In the genomic region with DNA sequence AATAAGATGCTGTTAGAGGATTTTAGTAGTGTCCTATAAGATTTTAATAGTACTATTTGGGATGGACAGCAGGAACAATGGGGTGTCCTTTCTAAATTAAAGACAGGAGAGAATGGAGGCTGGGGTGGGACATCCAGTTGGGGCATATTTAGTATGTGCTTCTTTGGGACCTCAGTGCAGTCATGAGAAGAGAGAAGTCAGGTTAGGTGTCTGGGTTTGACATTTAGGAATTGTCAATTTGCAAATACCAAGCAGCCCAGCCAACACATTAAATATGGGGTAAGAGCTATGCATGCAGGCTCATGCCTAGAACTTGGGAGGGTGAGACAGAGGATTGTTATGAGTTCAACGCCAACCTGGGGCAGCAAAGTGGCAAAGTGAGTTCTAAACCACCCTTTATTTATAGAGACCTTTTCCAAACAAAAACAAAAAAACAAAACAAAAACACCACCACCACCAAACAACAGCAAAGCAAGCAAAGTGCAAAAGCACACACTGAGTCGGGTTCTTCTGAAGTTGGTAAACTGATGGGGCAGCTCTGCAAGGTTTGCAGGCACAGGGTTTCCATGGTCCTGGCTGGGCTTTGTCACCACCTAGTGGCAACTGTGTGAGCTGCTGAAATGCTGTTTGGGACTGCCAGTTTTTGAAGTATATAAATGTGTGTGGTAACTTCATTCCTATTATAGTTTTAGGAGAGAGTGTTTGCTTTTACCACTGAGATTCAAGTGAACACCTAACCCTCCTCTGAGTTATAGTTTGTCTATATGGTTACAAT, we compare ENCODE assay signal across 7 mouse cellular contexts. TPM values are rescaled to one million over a fixed set of nuclear protein-coding genes. Genes with fewer than 3 reads are reported as not detected.
DNase-seq lines count a peak whose midpoint lies in the region; TF ChIP-seq lines count a peak whose summit lies in the region.

No protein-coding gene starts in this region.

- intact Hi-C loops in heart, postnatal 14 days (cut with DNase I): loop anchor here (1.0 to 5.0 kb wide), 2 partner anchors 119 to 298 kb away; no protein-coding TSS in a partner anchor

- no peak for TF ChIP-seq POLR2A in MEL (IDR thresholded peaks at IDR 0.05; ENCODE audit: control insufficient read depth in 1 of 2, insufficient read depth in 1 of 2, low read depth in 1 of 2, low read length in 2 of 2, poor library complexity in 1 of 2)
- no peak for TF ChIP-seq POLR2A in embryonic fibroblast, embryonic 13.5 days (IDR thresholded peaks at IDR 0.05; ENCODE audit: low read depth, low read length)

- H3K4me1 ChIP-seq in MEL (ENCODE audit: control insufficient read depth in 1 of 2, insufficient read depth in 2 of 2, low read length in 2 of 2): no peaks in the 10 kb centered on the region
- H3K4me1 ChIP-seq in embryonic fibroblast, embryonic 13.5 days (ENCODE audit: control insufficient read depth, insufficient read depth, low read length): no peaks in the 10 kb centered on the region

- peak; percentile 76 for DNase-seq in MEL (ENCODE audit: low read depth, low spot score)
- peak; percentile 78 to 83 for DNase-seq in adrenal gland, postnatal 36 days
- peak; percentile 78 to 85 for DNase-seq in heart, postnatal 14 days
- peak; percentile 66 to 79 for DNase-seq in layer of hippocampus, adult 2 months (ENCODE audit: low spot score in 2 of 2)
- peak; percentile 91 for DNase-seq in lung, postnatal 36 days
- peak; percentile 74 for DNase-seq in right cerebral cortex, postnatal 4 days

- peak; percentile 80 to 93 (median 91) for TF ChIP-seq CTCF in MEL (IDR thresholded peaks at IDR 0.05 in 2 of 3, conservative IDR thresholded peaks at IDR 0.05 in 1 of 3; ENCODE audit: control insufficient read depth in 1 of 3, insufficient read depth in 1 of 3, low read depth in 2 of 3, low read length in 3 of 3, poor library complexity in 1 of 3, severe bottlenecking in 1 of 3)
- peak; percentile 85; the same call in 1 of the 2 replicates for TF ChIP-seq CTCF in embryonic fibroblast, embryonic 13.5 days (IDR thresholded peaks at IDR 0.05; ENCODE audit: borderline replicate concordance, insufficient read depth, low read length)
- TF ChIP-seq CTCF in layer of hippocampus, adult 2 months (conservative IDR thresholded peaks at IDR 0.05): peak; percentile 93

- TF ChIP-seq RAD21 in MEL (IDR thresholded peaks at IDR 0.05; ENCODE audit: low read depth, low read length): peak; percentile 92

- TF ChIP-seq EP300 in MEL (IDR thresholded peaks at IDR 0.05; ENCODE audit: low read depth in 1 of 2, low read length in 2 of 2): no peak

- no peaks in the 10 kb centered on the region for H3K27me3 ChIP-seq in MEL (ENCODE audit: control insufficient read depth in 1 of 2, insufficient read depth in 2 of 2, low read length in 2 of 2)

- H3K9me3 ChIP-seq in MEL (replicated peaks; ENCODE audit: insufficient read depth, low read length): no peaks in the 10 kb centered on the region

- no peaks in the 10 kb centered on the region for H3K79me2 ChIP-seq in MEL (ENCODE audit: control insufficient read depth, insufficient read depth, low read length, poor library complexity)

- no peak overlapping the region for H3K9ac ChIP-seq in MEL (ENCODE audit: control insufficient read depth, low read depth, low read length, poor library complexity, severe bottlenecking)

- no peak overlapping the region for H3K4me3 ChIP-seq in MEL (ENCODE audit: control insufficient read depth in 1 of 2, insufficient read depth in 1 of 2, low read depth in 2 of 2, low read length in 2 of 2)
- no peak overlapping the region for H3K4me3 ChIP-seq in embryonic fibroblast, embryonic 13.5 days (ENCODE audit: insufficient read depth, low read length)
- H3K4me3 ChIP-seq in layer of hippocampus, adult 2 months: no peak overlapping the region

- no peak overlapping the region for H3K27ac ChIP-seq in MEL (ENCODE audit: control insufficient read depth, low read depth, low read length)
- no peak overlapping the region for H3K27ac ChIP-seq in embryonic fibroblast, embryonic 13.5 days (ENCODE audit: insufficient read depth, low read length)
- H3K27ac ChIP-seq in layer of hippocampus, adult 2 months: no peak overlapping the region

- no peaks in the 10 kb centered on the region for H3K36me3 ChIP-seq in MEL (ENCODE audit: control insufficient read depth in 1 of 2, insufficient read depth in 2 of 2, low read length in 2 of 2)

TF ChIP-seq in MEL, 35 proteins besides CTCF, POLR2A, EP300 and RAD21:
- TF ChIP-seq GATA1 (IDR thresholded peaks at IDR 0.05; ENCODE audit: low read depth, low read length): no peak
- no peak for TF ChIP-seq CHD1 (IDR thresholded peaks at IDR 0.05; ENCODE audit: low read depth, low read length)
- TF ChIP-seq ZNF384 (IDR thresholded peaks at IDR 0.05; ENCODE audit: low read depth, low read length): no peak
- no peak for TF ChIP-seq MYB (IDR thresholded peaks at IDR 0.05; ENCODE audit: low read depth, low read length)
- no peak for TF ChIP-seq MXI1 (IDR thresholded peaks at IDR 0.05; ENCODE audit: low read depth, low read length)
- no peak for TF ChIP-seq MEF2A (IDR thresholded peaks at IDR 0.05; ENCODE audit: extremely low read depth, insufficient replicate concordance, low read depth, low read length, poor library complexity, severe bottlenecking)
- TF ChIP-seq ZC3H11A (IDR thresholded peaks at IDR 0.05; ENCODE audit: low read depth, low read length): peak; percentile 72
- TF ChIP-seq TBP (IDR thresholded peaks at IDR 0.05; ENCODE audit: low read depth, low read length): no peak
- no peak for TF ChIP-seq USF1 (IDR thresholded peaks at IDR 0.05; ENCODE audit: low read depth, low read length)
- no peak for TF ChIP-seq POLR2AphosphoS5 (IDR thresholded peaks at IDR 0.05; ENCODE audit: borderline replicate concordance, low read depth, low read length)
- no peak for TF ChIP-seq POLR2AphosphoS2 (IDR thresholded peaks at IDR 0.05; ENCODE audit: low read length)
- TF ChIP-seq SMC3 (IDR thresholded peaks at IDR 0.05; ENCODE audit: low read depth, low read length): peak; percentile 93
- TF ChIP-seq ZKSCAN1 (IDR thresholded peaks at IDR 0.05; ENCODE audit: low read depth, low read length): no peak
- no peak for TF ChIP-seq JUND (IDR thresholded peaks at IDR 0.05; ENCODE audit: low read depth, low read length)
- TF ChIP-seq ELF1 (IDR thresholded peaks at IDR 0.05; ENCODE audit: low read depth, low read length): no peak
TF ChIP-seq in MEL: peak in this region for 2.

RNA-seq across cellular contexts. Expression of a gene that starts 55.5 kb away (rescaled TPM):
- 8.9 and 11.4 TPM in 2 replicates for total RNA-seq in MEL (2012; rRNA removed)
- polyA plus RNA-seq in MEL (2012; ENCODE audit: insufficient read depth in 1 of 2, insufficient read length in 2 of 2, low read depth in 1 of 2, low replicate concordance in 2 of 2, missing spikeins in 1 of 2): 100 to 1,000 TPM in 1 of 2 experiments, 10 to 100 TPM in 1; 20.6 to 140 TPM
- 10 to 100 TPM; 52.7 to 54.6 TPM for total RNA-seq in adrenal gland, postnatal 36 days (2021)
- 31.7 and 39.1 TPM in 2 replicates for polyA plus RNA-seq in embryonic fibroblast, embryonic 13.5 days (2011; ENCODE audit: insufficient read length, low read depth, missing spikeins)
- 10 to 100 TPM; 68.0 to 70.0 TPM for total RNA-seq in heart, postnatal 14 days (2021)
- 100 to 1,000 TPM; 110 to 112 TPM for total RNA-seq in layer of hippocampus, adult 2 months (2021)
